Mouse (Mus musculus): Measurements from ENCODE around the gene Nckap5l. TPM values are rescaled to one million over a fixed set of nuclear protein-coding genes. Genes with fewer than 3 reads are reported as not detected.

The Nckap5l gene
- polyA plus RNA-seq, 1 experiment from 2014 or later = 0.92 TPM

GRCm38 (mm10) chr15:99372761-99373160, 84.8 kb downstream of the Nckap5l start:
- H3K9ac ChIP-seq (ENCODE audit: low read depth, low read length) = no peak overlapping the region
- WGBS (ENCODE audit: insufficient replicate concordance) = 61% methylated on average over 9 of the region's 9 CpGs
- no peak for ATAC-seq (ENCODE audit: low read depth)
- peaks cover 20% of the 10 kb centered on the region for H3K27me3 ChIP-seq (ENCODE audit: control insufficient read depth, insufficient read depth, low read depth, low read length)
- H3K4me3 ChIP-seq (ENCODE audit: low read depth, low read length) = no peak overlapping the region
- peaks cover 10% of the 10 kb centered on the region for H3K4me1 ChIP-seq (ENCODE audit: control insufficient read depth, low read depth, low read length)
- no peaks in the 10 kb centered on the region for H3K9me3 ChIP-seq (replicated peaks; ENCODE audit: control insufficient read depth, low read length)
- H3K27ac ChIP-seq (ENCODE audit: low read length) = no peak overlapping the region
- no peak overlapping the region for H3K4me2 ChIP-seq (ENCODE audit: low read depth, low read length)
- H3K36me3 ChIP-seq (ENCODE audit: control insufficient read depth, insufficient read depth) = no peaks in the 10 kb centered on the region

Other genes with a start within 250 kb of the Nckap5l start
- gene Kcnh3, start 232.9 kb downstream of the Nckap5l start, polyA plus RNA-seq (2015; fragmentation: Nextera tagmentation; extraction: Ambion mirVana) = 0.05 and 0.12 TPM in 2 replicates
- gene Mcrs1, start 205.8 kb downstream of the Nckap5l start, polyA plus RNA-seq (2015; fragmentation: Nextera tagmentation; extraction: Ambion mirVana) = 35.8 and 38.4 TPM in 2 replicates
- 6.5 and 8.0 TPM in 2 replicates for gene Prpf40b, start 162.7 kb downstream of the Nckap5l start, polyA plus RNA-seq (2015; fragmentation: Nextera tagmentation; extraction: Ambion mirVana)
- 0.04 TPM in 1 of 2 replicates, not detected in the other for gene Fam186b, start 161.9 kb downstream of the Nckap5l start, polyA plus RNA-seq (2015; fragmentation: Nextera tagmentation; extraction: Ambion mirVana)
- 2.9 and 3.0 TPM in 2 replicates for gene Fmnl3, start 87.3 kb downstream of the Nckap5l start, polyA plus RNA-seq (2015; fragmentation: Nextera tagmentation; extraction: Ambion mirVana)
- 309 and 359 TPM in 2 replicates for gene Tmbim6, start 64.9 kb downstream of the Nckap5l start, polyA plus RNA-seq (2015; fragmentation: Nextera tagmentation; extraction: Ambion mirVana)
- 4.7 and 5.0 TPM in 2 replicates for gene Bcdin3d, start 17.0 kb upstream of the Nckap5l start, polyA plus RNA-seq (2015; fragmentation: Nextera tagmentation; extraction: Ambion mirVana)
- gene Faim2, start 70.4 kb upstream of the Nckap5l start, polyA plus RNA-seq (2015; fragmentation: Nextera tagmentation; extraction: Ambion mirVana) = 0.02 TPM in 1 of 2 replicates, not detected in the other
- gene Aqp2, start 121.3 kb upstream of the Nckap5l start, polyA plus RNA-seq (2015; fragmentation: Nextera tagmentation; extraction: Ambion mirVana) = not detected in 2 replicates
- gene Aqp5, start 133.0 kb upstream of the Nckap5l start, polyA plus RNA-seq (2015; fragmentation: Nextera tagmentation; extraction: Ambion mirVana) = 0.07 TPM in 1 of 2 replicates, not detected in the other
- gene Aqp6, start 143.7 kb upstream of the Nckap5l start, polyA plus RNA-seq (2015; fragmentation: Nextera tagmentation; extraction: Ambion mirVana) = not detected in 2 replicates
- gene Racgap1, start 193.9 kb upstream of the Nckap5l start, polyA plus RNA-seq (2015; fragmentation: Nextera tagmentation; extraction: Ambion mirVana) = 63.1 and 68.1 TPM in 2 replicates
- 0.14 and 0.30 TPM in 2 replicates for gene Asic1, start 212.6 kb upstream of the Nckap5l start, polyA plus RNA-seq (2015; fragmentation: Nextera tagmentation; extraction: Ambion mirVana)
- gene Smarcd1, start 244.4 kb upstream of the Nckap5l start, polyA plus RNA-seq (2015; fragmentation: Nextera tagmentation; extraction: Ambion mirVana) = 4.0 and 4.5 TPM in 2 replicates
- not detected in 2 replicates for gene Gm17349, start 247.7 kb upstream of the Nckap5l start, polyA plus RNA-seq (2015; fragmentation: Nextera tagmentation; extraction: Ambion mirVana)